Mouse (Mus musculus): ENCODE results near the gene Ccdc162.

- TF ChIP-seq POLR2A (IDR thresholded peaks at IDR 0.05; ENCODE audit: insufficient read depth, low read depth, low read length) (no peak), CTCF (IDR thresholded peaks at IDR 0.05; ENCODE audit: insufficient read depth, low read depth, low read length) (no peak)
Observed at GRCm38 (mm10) chr10:41543844-41544243, 172.6 kb downstream of the Ccdc162 start.

All from olfactory bulb, adult 2 months (tissue).